Mouse (Mus musculus): ENCODE results near the gene Sipa1l1.
"Not testable (repeated sequence)": the region's sequence is repeated elsewhere in the genome, so short reads cannot be mapped to it uniquely, and the experiment has no call there.

Sipa1l1 gene

DNA sequence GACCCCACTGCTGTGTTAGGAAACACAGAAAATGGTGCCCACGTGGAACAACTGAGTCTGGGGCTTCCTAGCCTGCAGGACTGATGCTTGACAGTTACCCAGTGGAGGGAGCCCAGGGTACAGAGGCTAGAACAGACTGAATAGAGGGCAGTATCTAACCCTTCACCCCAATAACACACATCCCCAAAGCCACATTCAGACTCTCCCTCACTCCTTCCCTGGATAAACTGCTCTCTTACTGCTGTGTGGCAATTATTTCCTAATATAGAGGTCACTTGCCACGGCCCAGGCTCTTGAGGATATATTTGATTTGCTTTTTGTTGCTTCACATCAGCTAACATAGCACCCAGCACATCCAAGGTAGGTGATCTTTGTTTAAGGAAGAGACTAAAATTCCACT lies 307.5 kb downstream of the Sipa1l1 start:
- no peak for DNase-seq (ENCODE audit: low spot score)

DNA sequence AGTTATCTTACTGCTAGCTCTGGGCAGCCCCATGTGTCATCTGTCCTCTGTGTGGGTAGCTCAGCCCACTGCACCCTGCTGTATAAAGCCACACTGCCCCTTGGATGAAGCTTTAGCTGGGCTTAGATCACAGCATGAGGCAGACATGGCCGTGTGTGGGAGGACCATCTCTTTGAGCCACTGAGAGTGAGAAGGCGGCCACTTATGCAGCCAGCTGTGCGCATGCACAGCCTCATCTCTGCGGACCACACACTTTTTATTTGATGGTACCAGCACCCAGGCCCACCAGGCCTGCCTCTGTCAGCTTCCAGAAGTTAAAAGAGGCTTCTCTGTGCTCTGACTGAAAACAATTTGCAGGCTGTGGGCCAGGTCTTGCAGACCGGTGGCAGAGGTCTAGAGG lies 308.7 kb downstream of the Sipa1l1 start:
- DNase-seq (ENCODE audit: low spot score) = no peak

DNA sequence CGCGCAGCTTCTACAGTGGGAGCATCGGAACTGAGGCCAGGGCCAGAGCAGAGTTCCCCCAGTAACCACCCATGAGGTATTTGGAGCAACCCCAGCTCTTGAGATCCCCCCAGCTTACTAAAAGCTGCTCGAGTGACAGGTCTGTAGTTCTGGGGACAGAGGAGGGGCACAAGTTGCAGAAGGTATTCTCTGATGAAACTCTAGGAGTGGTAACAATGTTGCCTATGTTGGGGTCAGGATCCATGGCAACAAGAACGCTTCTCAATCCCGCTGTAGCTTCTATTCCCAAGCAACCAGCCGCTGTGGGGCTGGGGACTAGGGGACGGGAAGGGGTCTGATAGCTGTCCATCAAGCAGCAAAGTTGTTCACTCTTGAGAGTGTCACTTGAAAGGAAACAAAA lies 309.1 kb downstream of the Sipa1l1 start:
- DNase-seq (ENCODE audit: low spot score) = no peak

DNA sequence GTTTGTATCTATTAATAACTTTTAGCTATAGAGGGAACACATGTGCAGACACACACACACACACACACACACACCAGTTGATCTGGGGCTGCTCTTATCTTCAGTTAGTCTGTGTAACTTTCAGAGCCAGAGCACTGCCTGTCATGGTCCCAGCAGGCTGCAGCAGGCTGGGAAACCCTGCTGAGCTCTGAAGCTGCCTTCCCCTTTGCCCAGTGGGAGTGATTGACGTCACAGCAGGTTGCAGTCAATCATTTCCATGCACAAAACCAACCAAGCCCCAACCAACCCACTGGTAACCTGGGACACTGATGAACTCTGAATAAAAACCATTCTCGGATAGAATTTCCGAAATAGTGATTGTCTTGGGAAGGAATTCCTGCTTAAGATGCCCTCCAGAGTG lies 310.3 kb downstream of the Sipa1l1 start:
- DNase-seq (ENCODE audit: low spot score) = no peak

DNA sequence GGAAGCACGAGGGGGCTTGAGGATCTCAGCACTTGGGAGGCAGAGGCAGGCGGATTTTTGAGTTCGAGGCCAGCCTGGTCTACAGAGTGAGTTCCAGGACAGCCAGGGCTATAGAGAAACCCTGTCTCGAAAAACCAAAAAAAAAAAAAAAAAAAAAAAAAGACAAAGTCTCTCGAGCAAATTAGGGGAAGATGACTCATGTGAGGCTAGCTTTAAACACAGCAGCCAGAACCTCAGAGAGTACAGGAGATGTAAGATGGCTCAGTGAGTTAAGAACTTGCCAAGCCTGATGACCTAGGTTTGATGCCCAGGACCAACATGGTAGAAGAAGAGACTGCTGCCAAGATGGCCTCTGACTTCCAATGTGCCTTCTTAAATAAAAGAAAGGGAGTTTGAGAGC lies 311.3 kb downstream of the Sipa1l1 start:
- DNase-seq (ENCODE audit: low spot score) = not testable (repeated sequence)

DNA sequence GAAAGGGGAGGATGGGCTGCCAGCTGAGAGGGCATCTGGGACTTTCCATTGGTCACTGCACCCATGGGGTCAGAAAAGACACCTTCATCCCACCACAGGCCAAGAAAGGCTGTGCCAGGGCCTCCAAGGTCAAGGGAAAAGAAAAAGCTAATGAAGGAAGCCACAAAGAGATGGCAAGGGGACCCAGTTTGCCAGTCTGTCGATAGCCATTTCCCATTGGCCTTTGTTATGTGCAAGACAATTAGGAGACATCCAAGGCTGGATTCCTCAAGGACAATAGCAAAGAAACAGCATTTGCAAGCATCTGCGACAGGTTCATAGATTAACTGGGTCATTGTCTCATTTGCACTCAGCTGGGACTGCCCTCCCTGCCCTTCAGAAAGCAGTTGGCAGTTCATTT lies 316.3 kb downstream of the Sipa1l1 start:
- DNase-seq (ENCODE audit: low spot score) = no peak

DNA sequence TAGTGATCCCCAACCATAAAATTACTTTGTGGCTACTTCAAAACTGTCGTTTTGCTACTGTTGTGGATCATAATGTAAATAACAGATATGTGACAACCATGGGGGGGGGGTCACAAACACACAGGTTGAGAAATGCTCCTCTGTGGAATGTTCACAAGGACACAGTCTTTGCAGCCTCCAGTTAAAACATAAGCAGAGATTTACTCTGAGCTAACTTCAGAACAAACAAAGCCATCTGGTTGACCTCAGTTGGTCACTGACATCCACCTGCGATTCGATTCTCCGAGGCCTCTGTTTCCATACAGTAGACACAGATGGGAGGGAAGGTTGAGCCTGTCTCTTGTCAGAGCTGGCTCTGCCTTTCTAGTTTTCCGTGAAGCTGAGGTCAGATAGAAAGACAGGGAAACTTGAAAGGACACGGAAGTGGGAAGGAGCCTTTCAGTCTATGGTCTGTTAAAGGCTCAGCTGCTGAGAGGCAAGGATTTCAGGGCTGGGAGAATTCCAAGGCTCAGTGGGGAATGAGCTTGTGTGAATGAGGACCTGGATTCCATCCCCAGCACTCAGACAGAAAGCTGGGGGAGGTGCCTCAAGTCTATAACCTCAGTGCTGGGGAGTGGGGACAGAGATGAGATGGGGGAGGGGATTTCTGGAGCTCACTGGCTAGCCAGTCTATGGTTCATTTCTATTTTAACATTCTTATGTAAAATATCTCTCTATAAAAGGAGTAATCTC lies 317.9 kb downstream of the Sipa1l1 start:
- no peak for DNase-seq (ENCODE audit: low spot score)

DNA sequence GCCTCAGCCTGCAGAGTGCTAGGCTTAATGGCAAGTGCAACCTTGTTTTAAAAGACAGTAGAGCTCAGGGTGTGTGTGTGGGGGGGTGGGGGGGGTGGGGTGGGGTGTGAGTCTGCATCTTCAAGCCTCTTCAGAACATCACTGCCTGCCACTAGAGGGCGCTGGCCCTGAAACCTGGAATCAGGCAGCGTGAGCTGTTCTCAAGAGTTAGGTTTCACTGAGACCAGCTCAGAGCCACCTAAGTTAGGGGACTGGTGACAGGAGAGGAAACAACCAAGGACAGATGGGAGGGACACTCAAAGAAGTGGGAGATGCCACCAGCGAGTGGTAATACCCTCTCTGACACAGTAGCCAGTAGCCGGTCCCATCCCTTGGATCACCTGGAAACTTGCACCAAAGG lies 320.0 kb downstream of the Sipa1l1 start:
- peak; percentile 54 for DNase-seq (ENCODE audit: low spot score)

DNA sequence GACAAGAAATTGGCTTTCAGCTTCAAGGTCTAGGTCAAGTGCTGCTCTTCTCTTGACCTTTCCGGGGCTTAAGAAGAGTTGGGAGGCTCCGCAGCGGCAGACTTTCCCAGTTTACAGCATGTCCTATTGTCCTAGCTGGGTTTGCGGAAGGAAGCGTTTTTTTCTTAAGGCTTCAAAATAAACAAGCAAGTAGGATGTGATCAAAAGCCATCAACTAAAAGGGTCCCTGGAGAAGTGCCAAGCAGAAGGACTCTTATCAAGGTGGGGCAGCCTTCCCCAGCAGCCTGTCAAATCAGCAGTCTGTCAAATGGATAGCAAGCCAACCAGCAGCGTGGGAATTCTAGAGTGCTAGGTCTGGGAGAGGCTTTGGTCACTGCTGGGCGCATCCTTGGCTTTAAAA lies 320.5 kb downstream of the Sipa1l1 start:
- no peak for DNase-seq (ENCODE audit: low spot score)

DNA sequence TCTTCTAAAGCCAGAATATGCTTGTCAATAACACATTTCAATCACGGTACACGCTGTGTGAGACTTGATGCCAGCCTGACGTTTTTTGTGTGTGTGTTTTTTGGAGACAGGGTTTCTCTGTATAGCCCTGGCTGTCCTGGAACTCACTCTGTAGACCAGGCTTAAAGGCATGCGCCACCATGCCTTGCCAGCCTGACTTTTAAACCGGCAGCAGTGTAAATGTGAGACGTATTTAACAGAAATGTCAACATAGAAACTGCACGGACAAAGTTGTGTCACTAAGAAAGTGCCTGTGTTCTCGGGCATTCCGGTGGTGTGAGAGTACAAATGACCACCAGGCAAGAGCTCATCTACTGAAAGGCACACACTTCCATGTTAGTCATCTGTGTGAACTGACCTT lies 323.3 kb downstream of the Sipa1l1 start:
- no peak for DNase-seq (ENCODE audit: low spot score)

DNA sequence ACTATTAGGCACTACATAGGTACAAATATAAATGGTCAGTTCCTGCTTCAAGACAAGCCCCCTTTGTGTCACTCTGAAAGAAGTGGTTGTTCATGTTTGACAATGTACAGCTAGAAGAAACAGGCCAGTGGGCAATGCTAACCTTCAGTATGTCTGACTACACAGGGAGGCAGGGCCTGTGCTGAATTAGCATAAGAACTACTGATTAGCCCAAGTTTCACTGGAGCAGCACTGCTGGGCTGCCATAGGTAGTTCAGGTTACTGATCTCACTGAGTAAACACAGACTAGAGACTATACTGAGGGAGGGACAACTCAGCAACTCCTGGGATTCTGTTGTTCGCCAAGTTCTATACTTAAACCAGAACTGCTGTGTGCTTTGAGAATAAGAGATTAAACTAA lies 324.1 kb downstream of the Sipa1l1 start:
- not testable (repeated sequence) for DNase-seq (ENCODE audit: low spot score)

DNA sequence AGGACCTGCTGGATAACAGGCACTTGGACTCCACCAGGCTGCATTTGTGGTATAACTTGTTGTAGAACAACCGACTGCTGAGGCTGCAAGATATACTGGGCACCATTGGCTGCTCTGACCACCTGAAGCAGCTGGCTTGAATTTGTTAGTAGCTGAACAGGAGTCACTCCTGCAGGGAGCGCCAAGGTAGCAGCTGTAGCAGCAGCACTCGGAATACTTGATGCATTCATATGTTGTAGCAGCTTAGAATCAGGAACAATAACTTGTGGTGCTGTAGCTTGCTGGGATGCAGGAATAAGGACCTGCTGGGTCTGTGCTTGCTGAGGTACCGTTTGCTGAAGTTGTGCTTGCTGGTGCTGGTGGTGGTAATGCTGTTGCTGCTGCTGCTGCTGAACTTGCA lies 326.8 kb downstream of the Sipa1l1 start:
- no peak for DNase-seq (ENCODE audit: low spot score)

DNA sequence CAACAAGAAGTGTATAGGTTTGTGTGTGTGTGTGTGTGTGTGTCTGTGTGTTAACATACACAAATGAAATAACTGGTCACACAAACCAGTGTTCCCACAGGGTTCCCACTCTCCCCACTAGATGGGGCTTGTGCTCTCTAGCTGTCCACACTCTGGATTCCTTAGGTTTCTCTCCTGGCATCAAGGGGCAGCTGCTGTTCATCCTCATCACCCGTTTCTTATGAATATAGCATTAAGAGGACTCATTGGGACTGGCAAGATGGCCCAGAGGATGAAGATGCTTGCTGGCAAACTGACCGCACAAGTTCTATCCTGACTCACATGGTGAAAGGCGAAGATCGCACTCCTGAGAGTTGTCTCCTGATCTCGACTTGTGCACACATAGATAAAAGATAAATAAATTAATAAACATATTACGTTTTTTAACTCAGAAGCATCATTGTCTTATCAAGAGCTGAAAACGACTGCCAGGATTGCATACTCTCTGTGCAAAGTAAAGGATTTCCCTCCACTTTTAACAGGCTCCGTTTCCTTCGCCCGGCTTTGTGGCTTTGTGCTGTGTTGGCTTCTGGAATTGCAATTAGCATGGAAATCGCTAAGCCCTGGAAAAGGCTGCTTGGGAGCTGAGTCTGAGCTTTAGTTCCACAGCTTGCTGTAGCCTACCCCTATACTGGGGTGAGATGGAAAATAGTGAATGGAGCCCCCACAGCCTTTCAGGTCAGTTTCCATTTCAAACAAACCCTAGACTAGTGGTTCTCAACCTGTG lies 328.9 kb downstream of the Sipa1l1 start:
- DNase-seq (ENCODE audit: low spot score) = no peak

DNA sequence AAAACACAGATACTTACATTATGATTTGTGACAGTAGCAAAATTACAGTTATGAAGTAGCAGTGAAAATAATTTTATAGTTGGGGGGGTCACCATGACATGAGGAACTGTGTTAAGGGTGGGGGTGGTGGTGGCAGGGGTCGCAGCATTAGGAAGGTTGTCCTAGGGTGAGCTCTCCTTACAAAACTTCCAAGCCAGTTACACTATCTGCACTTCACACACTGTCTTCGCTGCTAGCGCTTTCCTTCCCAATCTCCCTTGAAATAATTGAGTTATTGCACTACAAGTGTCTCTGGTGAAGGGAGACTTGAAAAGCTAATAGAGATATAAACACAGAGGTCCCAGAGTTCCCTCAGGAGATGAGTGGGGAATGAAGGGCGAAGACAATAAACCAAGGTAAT lies 329.6 kb downstream of the Sipa1l1 start:
- no peak for DNase-seq (ENCODE audit: low spot score)

DNA sequence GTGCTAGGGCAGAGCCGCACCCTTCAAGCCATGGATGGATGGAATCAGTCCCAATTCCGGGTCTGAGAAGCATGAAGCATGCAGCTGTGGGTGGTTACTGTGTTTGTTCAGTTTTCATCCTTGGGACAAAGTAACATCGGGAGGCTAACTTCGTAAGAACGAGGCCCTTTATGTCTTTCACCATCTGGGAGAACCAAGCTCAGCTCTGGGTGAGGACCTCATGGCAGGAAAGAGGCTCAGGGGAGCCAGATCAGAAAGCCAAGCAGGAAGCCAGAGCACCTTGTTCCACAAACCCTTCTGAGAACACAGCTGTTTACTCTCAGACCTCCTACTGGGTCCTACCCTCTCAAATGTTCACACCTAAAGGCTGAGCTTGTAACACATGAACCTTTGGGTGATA lies 330.6 kb downstream of the Sipa1l1 start:
- no peak for DNase-seq (ENCODE audit: low spot score)

Measured in T-cell, adult 2 months (primary cell).